Mouse (Mus musculus): ENCODE data around the gene Cd5.

Cd5 gene

DNA sequence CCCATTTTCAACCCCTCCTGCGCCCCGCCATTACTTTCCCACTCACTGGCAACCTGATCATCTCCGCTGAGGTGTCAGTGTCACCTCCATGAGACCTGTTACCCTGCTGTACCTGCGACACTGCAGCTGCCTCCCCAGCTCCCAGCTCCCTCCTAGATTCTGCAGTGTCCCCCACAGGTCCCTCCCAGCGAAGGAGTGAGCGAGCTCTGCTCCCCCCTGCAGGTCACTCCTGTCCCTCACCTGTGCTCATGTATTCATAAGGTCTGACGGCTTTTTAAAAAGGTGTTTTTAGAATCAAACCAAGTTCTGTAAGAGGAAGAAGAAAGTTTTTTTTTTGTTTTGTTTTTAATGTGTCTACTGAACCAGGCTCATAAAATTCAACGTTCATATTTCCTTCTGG is 36.7 kb downstream of the Cd5 start:
- DNase-seq (ENCODE audit: low spot score in 2 of 2) = no peak

GRCm38 (mm10) chr19:10701013-10701726 is 37.6 kb downstream of the Cd5 start:
- DNase-seq (ENCODE audit: low spot score in 2 of 2) = no peak

DNA sequence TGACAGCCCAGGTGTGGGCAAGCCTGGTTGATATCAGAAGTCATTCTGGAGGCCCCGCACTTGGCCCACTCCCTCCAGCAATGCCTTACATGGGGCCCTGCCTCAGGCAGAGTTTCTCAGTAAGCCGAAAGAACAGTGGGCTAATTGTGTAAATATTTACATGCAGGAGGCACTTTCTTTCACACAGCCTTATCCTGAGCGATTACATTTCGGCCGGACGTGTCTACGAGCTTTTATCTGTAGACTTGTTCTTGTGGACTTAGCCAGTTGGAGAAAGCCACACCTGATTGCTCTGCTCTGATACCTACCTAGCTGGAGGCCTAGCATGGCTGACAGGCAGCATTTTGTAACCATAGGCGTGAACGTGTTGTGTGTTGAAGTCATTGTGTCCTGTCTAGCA is 39.0 kb downstream of the Cd5 start:
- no peak for DNase-seq (ENCODE audit: low spot score in 2 of 2)

DNA sequence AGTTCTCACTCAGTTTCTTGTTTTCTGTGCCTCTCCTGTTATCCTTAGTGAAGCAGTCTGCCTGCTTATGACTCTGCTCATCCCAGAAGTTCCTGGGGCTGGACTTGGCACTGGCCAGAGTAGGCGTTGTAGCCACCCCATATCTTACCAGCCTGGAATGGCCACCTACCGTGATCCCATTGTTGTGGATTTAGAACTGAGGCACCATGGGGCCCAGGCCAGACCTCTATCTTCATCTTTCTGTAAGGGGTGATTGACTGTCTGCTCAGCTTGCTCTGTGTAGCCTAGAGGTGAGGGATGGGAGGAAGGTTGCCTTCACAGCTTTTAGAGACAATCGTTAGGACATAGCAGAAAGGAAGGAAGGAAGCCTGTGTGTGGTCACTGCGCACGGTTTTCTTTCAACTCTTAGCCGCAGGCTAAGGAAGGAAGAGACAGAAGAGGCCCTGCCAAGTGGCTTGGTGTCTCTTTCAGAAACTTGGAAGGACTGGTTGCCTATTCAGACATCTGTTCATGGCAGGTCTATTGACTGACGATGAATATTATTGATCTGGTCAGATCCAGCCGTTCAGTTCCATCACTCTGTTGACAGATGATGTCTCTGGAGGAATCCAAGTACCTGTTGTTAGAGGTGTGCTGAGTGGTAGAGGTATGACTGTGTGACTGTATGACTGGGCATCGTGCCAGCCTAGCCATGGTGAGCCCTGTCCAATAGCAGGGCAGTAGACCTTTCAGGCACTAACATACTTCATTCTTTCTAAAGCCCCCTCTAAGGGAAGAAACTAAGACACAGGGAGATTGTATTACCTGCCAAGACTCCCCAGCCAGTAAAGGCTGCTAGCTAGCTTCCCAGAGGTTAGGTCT is 40.4 kb downstream of the Cd5 start:
- DNase-seq (ENCODE audit: low spot score in 2 of 2) = peak in 1 of 2 experiments; percentile 26

- DNase-seq (ENCODE audit: low spot score in 2 of 2) = no peak
Measured at GRCm38 (mm10) chr19:10695801-10696200, 43.0 kb downstream of the Cd5 start.

- peak; percentile 31 to 50 for DNase-seq (ENCODE audit: low spot score in 2 of 2)
Measured at GRCm38 (mm10) chr19:10693926-10694682, 44.7 kb downstream of the Cd5 start.

DNA sequence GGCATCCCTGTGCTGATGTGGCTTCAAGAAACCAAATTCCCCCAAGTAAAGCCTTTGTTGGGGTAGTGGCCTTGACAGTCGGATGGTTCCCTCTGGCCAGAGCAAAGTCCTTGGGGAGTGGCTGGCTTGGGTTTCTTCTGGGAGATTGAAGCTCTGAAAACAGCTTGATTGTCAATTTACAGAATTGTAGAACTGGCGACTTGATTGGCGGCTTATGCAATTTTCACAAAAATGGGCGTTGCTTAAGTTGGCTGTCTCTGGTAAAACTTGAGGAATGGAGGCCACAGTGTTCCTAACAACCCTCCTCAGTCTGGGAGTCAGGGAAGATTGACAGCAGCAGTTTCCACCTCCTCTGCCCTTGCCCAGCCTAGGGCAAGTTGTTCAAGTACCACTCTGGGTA is 46.4 kb downstream of the Cd5 start:
- no peak for DNase-seq (ENCODE audit: low spot score in 2 of 2)

DNA sequence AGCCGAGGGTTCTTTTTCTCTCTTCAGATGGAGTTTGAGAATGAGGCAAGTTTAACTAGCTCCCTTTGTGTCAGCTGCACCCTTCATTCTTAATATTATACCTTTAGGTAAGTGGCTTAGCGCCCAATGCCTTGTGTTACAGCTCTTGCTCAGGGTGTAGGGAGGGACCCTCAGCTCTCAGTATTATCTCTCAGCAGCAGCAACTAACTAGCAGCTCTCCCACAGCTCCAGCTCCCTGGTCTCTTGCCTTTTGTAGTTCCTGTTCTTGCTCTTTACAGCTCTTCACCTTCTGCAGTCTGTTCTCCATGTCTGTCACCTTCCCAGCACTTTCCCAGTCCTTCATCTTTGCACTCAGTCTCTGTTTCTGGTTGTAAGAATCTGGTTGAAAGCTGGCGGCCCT is 47.1 kb downstream of the Cd5 start:
- no peak for DNase-seq (ENCODE audit: low spot score in 2 of 2)

DNA sequence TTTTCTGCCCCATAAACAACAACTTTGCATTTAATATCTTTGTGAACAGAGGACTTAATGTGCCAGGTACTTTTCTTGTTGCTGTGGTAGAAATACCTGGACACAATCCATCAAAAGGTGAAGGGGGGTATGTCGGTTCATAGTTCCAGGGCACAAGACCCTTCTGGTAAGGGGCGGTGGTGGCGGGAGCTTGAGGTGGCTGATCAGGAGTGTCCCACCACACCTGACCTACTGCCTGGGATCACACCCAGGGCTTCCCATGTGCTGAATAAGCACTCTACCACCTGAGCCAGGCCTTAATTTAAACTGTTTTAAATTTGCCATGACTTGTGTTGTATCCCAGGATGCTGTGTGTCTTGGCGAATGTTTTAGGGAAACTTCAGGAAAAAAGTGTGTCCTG is 47.7 kb downstream of the Cd5 start:
- DNase-seq (ENCODE audit: low spot score in 2 of 2) = no peak

- no peak for DNase-seq (ENCODE audit: low spot score in 2 of 2)
Measured at GRCm38 (mm10) chr19:10690336-10690735, 48.5 kb downstream of the Cd5 start.

GRCm38 (mm10) chr19:10689470-10690166 is 49.2 kb downstream of the Cd5 start:
- DNase-seq (ENCODE audit: low spot score in 2 of 2) = no peak

DNA sequence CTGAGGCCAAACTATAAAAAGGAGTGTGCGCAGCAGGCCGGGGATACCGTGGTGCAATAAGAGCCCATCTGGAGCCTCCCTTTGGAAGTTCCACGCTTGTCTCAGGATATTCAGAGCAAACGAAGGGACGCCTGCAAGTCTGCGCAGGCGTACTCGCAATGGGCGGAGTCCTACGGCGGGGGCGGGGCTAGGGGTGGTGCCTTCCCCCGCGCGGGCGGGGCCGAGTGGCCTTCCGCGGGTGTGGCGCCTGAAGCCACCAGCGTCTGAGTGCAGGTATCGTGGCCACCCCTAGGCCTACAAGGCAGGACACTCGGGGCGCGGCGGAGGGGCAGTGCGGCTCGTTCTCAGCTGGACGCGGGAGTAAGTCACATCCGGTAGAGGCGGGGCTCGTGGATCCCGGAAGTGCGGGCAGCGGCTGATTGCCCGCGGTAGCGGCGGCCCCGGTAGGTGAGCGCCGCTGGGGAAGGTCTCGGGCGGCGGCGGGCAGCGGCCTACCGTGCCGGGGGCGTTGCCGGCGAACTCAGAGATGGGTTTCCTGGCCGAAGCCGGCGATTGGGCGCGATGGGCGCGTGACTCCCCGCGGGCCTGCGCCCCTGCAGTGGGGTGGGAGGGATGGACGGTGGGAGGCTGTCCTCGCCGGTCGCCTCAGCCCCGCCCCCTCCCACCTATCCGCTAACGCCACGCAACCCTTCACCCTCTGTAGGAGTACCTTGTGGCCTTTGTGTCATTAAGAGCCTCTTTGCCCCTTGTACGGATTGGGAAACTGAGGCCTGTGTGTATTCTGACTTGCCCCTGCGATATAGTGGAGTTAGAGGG is 50.1 kb downstream of the Cd5 start, which contains the start of gene Vps37c:
Gene Vps37c, plus strand, starts transcription at position 199 of the 816 bp plus-strand sequence.
- peak; percentile 85 to 90 for DNase-seq (ENCODE audit: low spot score in 2 of 2)

DNA sequence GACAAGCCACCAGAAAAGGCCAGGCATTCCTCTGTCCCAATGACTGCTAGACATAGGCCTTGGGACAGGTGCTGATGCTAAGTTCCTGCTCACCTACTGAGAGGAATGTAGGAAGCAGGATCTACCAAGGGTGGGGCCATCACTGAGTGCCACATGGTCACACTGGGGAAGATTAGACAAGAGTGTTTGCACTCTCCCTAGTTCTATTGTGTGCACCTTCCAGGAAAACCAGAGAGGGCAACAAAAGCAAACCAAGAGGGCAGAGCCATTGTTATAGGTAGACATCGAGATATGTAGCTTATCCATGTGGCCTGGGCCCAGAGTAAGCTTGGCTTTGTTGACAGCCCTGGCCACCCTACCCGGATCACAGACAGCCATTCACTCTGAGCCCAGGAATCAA is 53.1 kb downstream of the Cd5 start:
- no peak for DNase-seq (ENCODE audit: low spot score in 2 of 2)

DNA sequence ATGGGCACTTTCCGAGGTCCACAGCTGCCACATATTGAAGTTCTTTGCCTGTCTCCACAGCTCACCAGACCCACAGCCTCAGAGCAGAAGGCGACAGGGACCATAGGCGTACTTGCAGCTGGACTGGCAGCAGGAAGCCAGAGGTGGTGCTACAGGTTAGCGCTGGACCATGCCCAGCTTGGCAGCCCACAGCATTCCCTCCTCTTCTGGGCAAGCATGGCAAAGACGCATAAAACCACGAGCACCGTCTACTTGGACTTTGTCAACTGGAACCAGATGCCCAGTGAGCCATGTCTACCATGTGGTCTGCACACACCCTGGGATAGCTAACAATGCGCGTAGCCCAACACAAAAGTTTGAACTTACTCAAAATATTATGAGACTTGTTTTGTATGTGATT is 53.7 kb downstream of the Cd5 start:
- no peak for DNase-seq (ENCODE audit: low spot score in 2 of 2)

DNA sequence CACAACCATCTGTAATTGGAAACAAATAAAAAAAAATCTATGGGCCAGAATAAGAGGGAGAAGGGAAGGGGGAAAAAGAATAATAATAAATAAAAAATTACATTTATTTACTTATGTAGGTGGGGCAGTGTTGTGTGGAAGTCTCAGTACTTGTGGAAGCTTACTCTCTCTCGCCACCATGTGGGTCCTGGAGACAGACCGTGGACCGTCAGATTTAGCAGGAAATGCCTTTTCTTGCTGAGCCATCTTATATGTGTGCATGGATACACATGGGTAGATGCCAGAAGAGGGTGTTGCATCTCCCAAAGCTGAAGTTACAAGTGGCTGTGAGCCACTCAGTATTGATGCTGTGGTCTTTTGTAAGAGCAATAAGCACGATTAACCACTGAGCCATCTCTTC is 57.2 kb downstream of the Cd5 start:
- DNase-seq (ENCODE audit: low spot score in 2 of 2) = no peak

GRCm38 (mm10) chr19:10678772-10679067 is 60.1 kb downstream of the Cd5 start:
- no peak for DNase-seq (ENCODE audit: low spot score in 2 of 2)

DNA sequence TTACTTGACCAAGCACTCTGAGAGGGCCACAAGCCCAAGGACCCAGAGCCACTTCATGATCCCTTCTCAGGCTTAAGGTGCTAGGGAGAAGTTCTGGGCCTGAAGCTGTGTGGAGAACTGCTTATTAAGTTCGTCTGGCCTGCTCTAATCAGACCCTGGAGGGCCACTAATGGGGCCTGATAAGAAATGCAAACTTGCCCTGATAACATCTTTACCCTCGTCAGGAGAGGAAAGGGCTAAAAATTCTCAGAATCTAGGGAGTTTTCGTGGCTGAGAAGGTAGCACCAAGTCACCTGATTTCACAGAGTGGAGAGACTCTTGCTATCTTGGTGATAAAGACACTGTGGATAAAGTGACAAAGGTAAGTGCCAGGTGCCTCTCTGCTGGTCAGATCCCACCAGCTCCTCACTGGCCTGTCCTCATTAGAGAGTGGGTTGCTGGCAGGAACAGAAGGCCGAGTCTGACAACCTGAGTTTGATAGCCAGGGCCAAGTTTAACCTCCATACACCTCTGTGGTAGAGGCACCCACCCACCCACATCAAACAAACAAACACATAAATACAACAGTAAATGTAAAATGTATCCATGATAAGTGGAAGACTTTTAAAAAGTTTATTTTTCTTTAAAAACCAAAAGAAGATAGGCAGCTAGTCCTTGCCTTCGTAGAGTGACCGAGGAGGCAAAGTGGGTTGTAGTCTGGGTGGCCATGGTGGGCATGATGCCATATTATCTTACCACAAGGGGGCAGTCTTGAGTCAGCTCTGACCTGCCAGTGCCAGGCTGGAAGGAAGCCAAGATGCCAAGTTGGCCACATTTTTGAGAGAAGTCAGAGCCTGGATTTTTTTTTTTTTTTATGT is 60.7 kb downstream of the Cd5 start, which contains the start of gene Pga5:
Gene Pga5, minus strand, starts transcription at position 157 of the 857 bp plus-strand sequence.
- peak; percentile 60 to 66 for DNase-seq (ENCODE audit: low spot score in 2 of 2)

DNA sequence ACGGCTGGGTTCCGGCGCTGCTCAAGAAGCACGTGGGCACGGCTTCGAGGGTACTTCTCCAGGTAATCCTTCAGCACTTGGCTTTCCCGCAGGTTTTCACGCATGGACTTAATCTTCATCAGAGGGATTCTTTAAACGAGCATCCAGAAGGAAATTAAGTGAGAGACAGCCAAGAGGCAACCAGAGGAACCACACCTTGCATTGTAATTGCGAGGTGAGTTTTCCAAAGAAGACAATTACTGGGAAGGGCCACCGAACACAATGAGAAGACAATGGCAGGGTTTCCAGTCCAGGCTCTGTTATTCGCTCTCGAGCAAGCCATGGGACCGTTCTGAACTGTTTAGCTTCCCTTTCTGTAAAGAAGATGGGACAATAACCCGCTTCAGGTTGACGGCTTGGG is 62.1 kb downstream of the Cd5 start:
- no peak for DNase-seq (ENCODE audit: low spot score in 2 of 2)

DNA sequence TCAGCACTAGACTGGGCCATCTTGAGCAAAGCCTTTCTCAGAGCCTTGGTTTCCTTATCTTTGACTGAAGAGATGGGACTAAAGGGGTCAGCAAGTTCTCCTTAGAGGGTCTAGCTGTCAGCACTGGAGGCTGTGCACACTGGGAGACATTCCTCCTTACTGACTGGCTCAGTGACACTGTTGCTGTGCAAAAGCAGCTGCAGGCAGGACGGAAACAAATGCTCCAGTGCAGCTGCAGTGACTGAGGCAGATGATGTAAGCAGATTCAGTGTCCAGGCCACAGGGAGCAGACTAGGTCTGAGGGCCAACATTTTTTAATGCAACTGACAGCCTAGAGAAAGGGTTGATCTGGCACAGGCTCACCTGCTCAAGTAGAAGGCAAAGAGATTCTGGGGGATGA is 65.5 kb downstream of the Cd5 start:
- no peak for DNase-seq (ENCODE audit: low spot score in 2 of 2)

GRCm38 (mm10) chr19:10671854-10672417 is 66.9 kb downstream of the Cd5 start:
- DNase-seq (ENCODE audit: low spot score in 2 of 2) = no peak
